Mouse (Mus musculus): Measurements from ENCODE around the gene Slc7a8.
A peak's percentile ranks its signal among the peaks of the same experiment; 100 is the strongest.

The Slc7a8 gene

DNA sequence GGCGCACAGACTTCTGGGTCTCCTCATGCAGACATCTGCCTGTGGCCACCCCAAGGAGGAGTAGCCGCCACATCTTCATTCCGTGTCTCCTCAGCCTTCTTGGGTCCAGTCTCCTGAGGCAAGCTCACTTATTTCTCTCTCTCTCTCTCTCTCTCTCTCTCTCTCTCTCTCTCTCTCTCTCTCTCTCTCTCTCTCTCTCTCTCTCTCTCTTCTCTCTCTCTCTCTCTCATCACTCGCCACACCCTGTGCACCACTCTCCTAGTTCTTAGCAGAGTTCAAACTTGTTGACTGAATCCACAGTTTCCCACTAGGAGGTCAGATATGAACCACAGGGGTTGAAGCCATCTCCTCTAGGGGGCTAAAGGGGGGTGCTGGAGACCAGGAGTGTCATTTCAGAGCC lies 83.0 kb downstream of the Slc7a8 start, which contains the start of gene Gm29776:
Gene Gm29776 (minus strand): TSS at position 101 of the 400 bp plus-strand sequence.
- DNase-seq = no peak

DNA sequence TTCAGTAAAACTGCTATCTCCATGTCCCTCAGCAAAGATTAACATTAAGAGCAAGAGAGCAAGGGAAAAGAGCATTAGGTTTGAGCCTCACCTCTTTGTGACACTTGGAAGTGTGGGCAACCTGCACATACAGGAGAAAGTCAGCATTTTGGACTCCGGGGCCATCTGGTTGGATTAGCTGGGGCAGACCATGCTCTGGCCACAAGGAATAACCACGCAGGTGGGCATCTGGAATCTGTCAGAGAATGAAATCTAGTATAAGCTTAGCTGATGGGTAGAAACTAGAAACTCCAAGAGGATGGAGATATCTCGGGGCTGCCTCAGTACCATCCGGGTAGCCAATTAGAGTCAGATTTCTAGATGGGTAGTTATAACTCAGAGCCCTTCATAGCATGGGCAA lies 85.0 kb downstream of the Slc7a8 start:
- DNase-seq = no peak

DNA sequence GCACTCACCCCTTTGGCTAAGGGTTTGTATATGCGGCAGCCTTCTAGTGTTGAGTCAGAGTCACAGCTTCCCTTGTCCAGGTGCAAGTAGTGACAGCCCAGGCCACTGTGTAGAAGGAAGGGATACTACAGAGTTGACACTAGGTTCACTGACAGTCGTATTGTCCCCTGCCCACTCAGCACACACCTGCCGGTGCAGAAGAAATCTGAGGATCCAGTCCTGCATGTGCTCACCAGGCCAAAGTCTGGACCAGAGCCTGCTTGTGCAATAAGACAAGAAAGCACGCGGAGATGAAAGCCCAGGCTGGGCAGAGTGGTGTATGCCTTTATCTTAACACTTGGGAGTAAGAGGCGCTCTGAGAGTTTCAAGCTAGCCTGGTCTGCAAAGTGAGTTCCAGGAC lies 86.7 kb downstream of the Slc7a8 start:
- no peak for DNase-seq

DNA sequence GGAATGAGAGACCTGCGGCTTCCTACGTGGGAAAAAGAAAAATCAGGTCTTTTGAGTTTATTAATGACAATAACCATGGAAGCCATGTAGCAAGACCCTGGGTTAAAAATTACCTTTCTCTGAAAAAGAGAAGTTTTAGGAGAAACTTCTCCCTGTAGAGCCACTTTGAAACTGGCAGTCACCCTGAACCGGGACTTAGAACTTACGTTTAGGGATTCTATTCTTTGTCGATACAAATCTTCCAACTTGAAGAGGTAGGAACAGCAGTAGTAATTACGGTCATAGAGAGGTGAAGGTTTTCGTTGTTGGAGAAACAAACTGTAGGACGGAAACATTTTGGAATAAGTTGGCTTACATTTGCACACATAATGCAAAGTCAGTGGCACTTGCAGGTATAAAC lies 94.5 kb downstream of the Slc7a8 start:
- no peak for DNase-seq

DNA sequence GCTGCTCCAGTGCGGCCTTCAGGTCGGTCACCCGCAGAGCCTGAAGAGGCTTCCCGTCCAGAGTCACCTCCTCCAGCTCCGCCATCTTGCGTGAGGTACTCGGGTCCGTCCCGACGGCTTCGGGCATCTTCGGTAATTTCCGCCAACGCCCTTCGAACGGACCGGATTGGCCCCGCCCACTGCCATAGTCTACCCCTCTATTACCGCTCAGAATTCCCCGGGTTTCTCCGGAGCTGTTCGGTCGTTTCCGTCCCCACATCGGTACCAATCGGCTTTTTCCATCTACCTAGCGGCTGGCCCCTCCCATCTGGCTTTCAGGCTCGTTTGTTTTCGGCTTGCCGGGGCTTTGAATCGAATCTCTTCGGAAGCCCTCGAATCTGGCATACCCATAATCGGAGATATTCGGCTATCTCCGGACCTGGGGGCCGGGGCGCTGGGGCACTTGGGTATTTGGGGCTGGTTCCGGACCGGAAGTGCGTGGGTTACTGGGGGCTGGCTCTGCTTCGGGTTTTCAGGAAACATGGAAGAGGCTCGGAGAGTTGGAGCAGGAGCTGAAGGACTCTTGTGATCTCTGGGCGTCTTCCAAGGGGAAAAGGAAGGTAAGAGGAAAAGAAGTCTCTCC lies 95.1 kb downstream of the Slc7a8 start, which contains the start of gene Acin1:
Gene Acin1 (minus strand): TSS at position 410 of the 622 bp plus-strand sequence.
- DNase-seq = peak; percentile 100

DNA sequence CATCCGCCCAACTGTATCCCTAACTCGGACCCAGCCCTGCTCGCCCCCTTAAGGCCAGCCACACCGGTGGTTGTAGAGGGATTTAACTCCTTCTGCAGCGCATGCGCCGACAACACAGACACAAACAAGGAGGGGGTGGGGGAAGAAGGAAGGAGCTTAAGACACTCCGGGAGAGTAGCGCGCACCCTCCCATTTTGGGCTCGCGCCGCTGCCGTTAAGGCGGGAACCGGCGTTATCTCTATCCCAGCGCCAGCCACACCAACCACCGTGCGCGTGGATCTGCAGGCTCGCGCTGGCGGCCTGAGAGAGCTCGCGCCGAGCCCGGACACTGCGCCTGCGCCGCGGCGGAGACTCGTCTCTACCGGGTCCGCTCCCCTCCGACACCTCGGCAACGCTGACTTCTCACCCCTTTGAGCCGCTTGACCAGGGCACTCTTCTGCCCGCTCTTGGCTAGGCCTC lies 95.7 kb downstream of the Slc7a8 start, which contains the start of gene 1700123O20Rik:
Gene 1700123O20Rik (plus strand): TSS at position 154 of the 459 bp plus-strand sequence.
- DNase-seq = no peak

DNA sequence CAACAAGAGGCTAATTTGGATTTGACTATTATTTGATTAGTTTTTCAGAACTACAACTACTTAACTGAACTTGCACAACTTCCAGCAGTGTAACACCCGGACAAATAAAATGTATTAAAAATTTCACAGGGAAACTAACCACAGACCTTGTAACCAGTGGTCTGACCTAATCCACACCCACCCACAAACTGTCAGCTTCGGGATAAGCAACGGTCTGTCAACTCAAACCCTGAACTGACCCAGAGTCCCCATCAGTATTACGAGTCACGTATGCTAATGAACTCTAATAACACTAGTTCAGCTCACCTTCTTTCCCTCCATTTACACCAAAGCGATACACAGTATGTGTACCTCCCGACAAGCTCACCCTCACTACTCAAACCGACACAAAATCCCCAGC lies 96.3 kb downstream of the Slc7a8 start:
- DNase-seq = no peak

DNA sequence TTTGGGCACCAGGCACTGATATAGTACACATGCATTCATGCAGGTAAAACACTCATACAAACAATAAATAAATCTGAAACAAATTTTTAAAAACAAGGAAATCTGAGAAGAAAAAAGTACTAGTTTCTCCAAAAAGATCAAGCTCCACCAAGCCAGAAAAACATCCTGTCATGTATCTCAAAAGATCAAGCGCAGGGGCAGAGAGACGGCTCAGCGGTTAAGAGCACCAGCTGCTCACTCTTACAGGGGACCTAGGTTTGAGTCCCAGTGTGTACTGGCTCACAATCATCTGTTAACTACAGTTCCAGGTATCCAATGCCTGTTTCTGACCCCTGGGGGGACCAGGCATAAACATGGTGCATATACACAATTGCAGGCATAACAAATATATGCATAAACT lies 99.3 kb downstream of the Slc7a8 start:
- DNase-seq = no peak

DNA sequence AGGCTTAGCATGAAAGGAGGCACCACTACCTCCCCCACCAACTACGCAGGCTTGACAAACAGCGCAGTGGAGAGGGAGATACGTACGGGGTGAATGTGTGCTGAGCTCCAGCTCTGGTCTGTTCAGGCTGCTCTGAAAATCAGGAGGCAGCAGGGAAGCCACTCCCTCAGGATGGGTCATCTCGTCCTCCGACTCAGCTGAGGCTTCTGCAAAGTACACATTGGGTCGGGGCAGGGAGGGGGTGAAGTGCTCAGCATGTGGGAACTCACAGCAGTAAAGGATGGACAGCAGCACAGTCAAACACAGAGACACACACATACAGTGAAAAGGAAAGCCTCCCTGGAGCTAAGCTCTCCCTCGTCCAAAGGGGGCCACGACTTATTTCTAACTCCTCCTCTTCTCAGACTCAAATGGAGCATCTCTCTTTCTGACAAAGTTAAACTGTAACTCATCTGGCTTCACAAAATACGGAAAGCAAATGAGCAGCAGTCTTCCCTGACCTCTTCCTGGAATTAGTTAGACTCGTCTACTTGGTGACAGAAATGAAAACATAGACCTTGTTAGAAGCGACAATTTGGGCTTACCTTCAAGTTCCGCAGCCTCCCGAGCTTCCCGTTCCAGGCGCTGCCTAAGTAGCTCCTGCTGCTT lies 103.0 kb downstream of the Slc7a8 start:
- DNase-seq = no peak

DNA sequence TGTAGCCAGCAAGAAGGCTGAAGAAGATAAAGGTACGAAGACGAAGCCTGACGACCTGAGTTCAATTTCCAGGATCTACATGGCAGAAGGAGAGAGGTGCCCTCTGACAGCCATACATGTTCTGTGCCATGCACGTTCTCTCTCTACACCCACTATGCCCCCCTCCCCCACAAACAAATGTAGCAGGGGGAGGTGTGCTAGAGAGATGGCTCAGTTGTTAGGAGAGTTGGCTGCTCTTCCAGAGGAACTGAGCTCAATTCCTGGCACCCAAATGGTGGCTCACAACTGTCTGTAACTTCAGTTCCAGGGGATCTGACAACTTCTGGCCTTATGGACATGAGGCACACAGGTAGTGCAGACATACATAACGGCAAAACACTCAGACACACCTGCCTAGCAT lies 105.5 kb downstream of the Slc7a8 start:
- no peak for DNase-seq

DNA sequence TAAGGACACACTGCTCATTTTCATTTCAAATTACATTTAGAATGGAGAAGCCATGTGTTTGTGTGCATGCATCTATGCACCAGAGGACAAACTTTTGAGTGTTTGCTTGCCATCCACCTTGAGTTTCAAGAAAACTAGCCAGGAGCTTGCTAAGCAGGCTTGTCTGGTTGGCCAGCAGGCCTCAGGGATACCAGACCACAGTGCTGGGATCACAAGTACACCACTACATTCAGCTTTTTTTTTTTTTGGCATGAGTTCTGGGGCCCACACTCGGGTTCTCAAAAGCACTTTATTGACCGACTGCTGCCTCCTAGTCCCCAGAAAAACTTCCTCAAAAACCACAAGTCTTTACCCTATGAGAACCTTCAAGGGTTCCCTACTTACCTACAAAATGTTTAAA lies 107.4 kb downstream of the Slc7a8 start:
- no peak for DNase-seq

Data from right cerebral cortex, postnatal 25 days (tissue).